Mouse (Mus musculus): ENCODE results near the gene Klhl40.

Gene Klhl40

GRCm38 (mm10) chr9:121778066-121778624 lies 738 bp downstream of the Klhl40 start:
- DNase-seq = peak in 1 of 2 experiments; percentile 44

DNA sequence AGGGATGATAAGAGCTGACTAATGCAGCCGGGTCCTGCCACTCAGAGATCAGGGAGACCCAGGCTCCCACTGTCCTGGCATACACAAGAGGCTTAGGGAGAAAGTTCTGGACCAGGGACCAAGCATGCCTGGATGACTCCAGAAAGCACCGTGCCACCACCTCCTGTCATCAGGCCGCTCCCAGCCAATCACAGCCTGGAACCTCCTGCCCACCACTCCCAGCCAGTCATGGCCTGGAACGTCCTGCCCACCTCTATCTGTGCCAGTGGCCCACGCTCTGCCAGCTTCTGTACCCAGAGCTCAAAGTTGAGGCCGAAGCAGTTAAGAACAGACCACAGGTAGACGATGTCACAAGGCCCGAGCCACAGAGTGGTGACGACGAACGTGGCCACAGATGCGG lies 7.4 kb downstream of the Klhl40 start:
- DNase-seq = no peak

DNA sequence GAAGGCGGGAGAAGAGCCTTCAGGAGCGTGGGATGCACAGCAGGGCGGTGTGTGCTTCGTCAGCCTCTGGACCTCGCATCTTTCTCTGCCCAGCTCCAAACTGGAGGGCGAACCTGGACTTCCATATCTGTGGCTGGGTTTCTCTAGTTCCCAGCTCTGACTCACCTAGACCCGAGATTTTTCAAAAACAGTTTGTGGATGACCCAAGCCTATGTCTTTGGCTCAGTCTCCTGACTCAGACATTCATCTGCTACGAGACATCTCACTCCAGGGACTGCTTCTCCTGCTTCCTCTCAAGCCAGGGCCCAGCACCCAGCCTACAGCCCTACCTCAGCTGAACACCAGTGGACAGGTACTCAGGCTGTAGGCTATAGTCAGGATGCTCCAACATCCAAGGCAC lies 7.9 kb downstream of the Klhl40 start:
- DNase-seq = no peak

DNA sequence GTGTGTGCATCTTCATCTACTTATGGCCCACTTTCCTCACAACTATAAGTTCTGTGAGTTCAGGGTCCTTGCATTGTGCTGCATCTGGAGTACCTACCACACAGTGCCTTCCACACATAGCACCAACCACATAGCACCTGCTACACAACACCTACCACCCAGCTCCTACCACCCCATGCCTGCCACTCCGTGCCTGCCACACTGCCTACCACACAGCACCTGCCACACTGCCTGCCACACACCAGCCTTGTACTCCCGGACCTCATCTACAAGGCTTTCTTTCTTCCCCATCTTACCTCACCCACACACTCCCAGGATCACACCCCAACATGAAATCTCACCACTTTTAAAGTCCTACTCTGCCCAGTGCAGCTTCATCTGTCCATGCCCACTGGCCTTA lies 9.0 kb downstream of the Klhl40 start:
- DNase-seq = no peak

DNA sequence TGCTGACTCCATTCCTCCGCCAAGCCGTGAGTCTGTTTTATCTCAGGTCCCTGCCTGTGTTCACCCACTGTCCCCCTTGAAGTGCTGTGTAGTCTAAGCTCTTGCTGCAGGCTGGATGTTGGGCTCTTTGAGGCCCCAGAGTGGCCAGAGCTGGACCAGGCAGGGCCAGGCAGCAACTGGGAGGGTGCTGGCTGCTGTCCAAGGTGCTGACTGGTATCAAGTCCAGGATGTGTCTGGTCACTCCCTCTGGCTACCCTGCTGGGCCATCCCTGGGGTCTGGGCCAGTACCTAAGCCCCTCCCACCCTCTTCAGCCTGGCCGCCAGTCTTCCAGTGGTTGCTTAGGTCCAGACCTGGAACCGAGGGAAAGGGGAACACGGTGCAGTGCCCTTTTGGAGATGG lies 13.8 kb downstream of the Klhl40 start:
- DNase-seq = peak; percentile 36 to 71

- peak in 1 of 2 experiments; percentile 28 for DNase-seq
Observed at GRCm38 (mm10) chr9:121791757-121792521, 14.5 kb downstream of the Klhl40 start, which contains the start of gene Hhatl. Hhatl (minus strand) TSS chr9:121792507.

DNA sequence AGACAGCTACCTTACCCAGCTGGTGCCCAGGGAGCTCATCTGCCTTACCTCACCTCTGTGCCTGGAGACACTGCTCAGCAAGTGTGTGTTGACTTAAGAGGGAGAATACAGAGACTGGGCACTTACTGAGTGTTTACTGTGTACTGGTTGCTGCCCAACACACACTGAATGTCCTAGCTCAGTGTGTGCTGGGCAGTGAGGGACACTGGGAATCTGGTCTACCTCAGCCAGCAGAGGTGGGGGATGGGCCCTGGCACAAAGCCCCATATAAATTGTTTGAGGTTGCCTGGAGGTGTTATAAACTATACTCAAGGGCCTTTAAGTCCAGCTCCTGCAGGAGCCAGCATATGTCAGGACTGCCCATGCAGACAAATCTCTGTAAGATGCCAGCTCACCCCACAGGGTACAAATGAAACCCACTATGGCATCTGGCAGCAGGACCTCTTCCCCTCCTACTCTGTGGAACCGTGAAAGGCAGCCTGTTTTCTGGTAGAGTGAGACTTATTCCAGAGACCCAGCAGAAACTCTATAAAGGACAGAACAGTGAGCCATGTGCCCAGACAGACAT lies 17.6 kb downstream of the Klhl40 start:
- peak in 1 of 2 experiments; percentile 52 for DNase-seq

DNA sequence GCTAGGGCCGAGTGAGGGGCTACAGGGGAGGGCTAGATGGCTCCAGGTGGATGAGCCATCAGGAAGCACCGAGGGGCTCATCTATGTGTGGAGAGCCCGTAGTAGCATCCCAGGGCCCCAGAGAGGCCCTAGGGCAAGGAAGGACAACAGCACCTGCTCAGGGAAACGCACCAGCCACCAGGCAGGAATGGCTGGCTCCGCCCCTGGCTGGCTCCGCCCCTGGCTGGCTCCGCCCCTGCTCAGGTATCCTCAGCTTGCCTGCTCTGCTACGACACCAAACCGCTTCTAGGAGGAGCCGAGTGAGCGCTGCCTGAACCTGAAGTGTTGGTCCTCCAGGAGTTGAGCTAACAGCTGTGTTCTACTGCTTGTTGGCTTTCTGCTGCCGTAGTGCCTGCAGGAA lies 20.3 kb downstream of the Klhl40 start:
- no peak for DNase-seq

DNA sequence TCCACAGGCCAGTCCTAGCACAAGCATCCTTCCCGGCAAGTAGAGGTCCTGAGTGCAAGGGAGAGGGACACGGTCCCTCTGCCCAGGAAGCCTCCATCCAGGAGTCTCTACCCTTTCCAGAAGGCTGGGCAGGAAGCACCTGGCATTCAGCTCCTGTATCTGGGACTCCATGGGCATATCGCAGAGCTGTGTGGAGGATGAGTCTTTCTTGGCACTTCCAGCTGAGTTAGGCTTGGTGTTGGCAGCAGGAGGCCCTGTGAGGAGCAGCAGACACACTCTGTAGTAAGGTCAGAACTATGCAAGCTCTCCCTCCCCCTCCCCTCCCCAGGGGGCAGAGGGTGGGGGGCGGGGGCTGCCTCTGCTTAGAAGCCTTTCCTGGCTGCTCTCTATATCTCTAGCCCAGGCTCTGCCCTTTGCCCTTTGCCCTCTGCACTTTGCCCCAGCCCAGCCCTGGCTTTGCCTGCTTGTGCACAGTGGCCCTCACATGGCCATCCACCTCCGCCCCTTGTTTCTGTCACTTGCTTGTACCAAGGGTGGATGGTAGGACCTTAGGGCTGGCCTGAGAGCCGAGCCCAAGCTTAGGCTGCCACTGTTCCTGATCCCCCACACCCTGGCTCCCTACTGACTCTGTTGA lies 21.6 kb downstream of the Klhl40 start:
- DNase-seq = no peak

- DNase-seq = no peak
Observed at GRCm38 (mm10) chr9:121802747-121803146, 25.3 kb downstream of the Klhl40 start.

DNA sequence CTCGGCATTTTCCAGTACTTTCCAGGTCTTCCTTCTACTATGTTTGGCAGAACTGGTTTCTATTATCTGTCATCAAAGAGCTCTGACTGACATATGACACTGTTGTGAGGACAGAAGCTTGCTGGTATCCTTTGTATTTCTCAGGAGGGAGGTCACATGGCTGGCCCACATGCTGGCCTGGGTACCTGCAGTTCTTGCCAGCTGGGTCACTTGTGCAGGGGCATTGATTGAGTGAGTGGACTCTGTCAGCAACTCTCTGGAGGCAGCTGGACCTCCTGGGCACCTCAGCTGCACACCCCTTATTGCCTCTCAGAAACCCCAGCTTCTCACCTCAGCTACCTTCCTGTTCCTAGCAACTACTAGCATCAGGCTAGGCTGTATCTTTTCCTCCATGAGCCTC lies 30.1 kb downstream of the Klhl40 start:
- no peak for DNase-seq

- DNase-seq = peak; percentile 42 to 60
Observed at GRCm38 (mm10) chr9:121807947-121808346, 30.5 kb downstream of the Klhl40 start.

GRCm38 (mm10) chr9:121808511-121808910 lies 31.1 kb downstream of the Klhl40 start:
- DNase-seq = no peak

- DNase-seq = peak; percentile 50 to 61
Observed at GRCm38 (mm10) chr9:121810081-121810821, 32.8 kb downstream of the Klhl40 start.

DNA sequence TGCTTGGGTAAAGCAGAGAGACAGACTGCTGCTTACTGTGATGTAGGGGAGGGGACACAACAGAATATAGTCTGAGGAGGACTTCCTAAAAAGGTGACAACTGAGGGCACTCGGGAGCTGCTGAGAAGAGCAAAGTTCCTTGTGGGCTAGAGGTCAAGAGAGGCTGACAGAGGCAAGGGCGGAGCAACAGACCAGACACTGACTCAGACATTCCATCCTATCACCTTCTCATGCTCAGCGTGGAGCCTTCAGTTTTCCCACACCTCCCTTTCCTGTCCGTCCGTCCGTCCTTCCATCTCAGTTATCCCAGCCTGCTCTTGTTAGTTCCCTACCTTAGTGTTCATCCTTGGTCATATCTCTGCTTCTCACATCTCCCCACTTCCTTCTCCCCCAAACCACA lies 37.8 kb downstream of the Klhl40 start:
- no peak for DNase-seq

- DNase-seq = peak; percentile 48 to 50
Observed at GRCm38 (mm10) chr9:121819073-121819770, 41.8 kb downstream of the Klhl40 start.

DNA sequence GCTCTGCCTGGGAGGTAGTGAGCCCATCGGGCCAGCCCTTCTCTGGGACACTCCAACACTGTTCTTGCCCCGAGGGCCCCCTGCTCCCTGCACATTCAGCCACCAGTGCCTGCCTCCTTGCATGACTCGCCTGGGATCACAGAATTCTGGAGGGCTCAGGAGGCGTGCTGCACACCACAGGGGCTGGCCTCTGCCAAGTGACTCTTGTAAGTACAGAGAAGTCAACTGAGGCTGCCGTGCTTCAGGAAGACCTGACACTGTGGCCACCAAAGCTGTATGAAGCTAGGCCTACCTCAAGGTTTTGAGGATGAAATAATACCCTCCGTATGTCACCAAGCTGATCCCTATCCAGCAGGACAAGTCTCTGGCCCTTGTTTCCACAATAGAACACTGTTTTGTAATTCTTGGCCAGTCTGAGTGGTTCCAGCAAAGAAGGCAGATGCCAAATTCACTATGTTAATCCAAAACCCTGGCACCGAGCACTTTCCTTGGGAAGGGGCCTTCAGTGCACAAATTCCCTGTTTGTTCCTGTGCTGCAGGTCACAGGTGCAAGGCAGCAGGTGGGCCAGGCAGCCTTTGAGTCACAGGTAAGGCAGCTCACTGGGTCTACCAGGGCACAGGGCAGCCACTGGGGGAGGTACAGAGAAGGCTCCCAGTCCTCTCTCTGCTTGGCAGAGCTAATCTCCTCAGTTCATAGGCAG lies 42.5 kb downstream of the Klhl40 start:
- peak; percentile 58 to 69 for DNase-seq

DNA sequence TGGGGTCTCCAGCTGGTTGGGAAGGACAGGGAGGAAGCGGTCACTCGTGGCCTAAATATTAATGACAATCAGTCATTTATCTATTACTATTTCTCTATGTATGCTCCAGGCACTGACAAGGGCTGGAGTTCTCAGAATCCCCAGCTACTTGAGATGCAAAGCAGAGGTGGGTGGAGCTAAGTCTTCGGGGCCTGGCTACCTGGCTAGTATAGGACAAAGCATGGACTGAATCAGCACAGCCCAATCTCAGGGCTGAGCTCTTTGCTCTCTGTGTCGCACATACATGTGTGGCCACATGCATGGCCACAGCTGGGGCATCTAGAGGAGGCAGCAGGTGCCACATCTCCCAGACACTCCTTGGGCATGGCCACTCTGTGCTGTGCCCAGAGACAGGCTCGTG lies 43.4 kb downstream of the Klhl40 start:
- peak in 1 of 2 experiments; percentile 16 for DNase-seq

- peak; percentile 47 for DNase-seq
Observed at GRCm38 (mm10) chr9:121822585-121822991, 45.2 kb downstream of the Klhl40 start.

GRCm38 (mm10) chr9:121823051-121823450 lies 45.6 kb downstream of the Klhl40 start:
- DNase-seq = peak; percentile 63 to 67

GRCm38 (mm10) chr9:121823991-121824390 lies 46.6 kb downstream of the Klhl40 start:
- peak; percentile 20 to 35 for DNase-seq

- DNase-seq = no peak
Observed at GRCm38 (mm10) chr9:121826356-121826755, 48.9 kb downstream of the Klhl40 start.

Measured in cerebellum, postnatal 25 days (tissue).